Mouse (Mus musculus): ENCODE measurements around the gene Defa23.

Defa23 gene

DNA sequence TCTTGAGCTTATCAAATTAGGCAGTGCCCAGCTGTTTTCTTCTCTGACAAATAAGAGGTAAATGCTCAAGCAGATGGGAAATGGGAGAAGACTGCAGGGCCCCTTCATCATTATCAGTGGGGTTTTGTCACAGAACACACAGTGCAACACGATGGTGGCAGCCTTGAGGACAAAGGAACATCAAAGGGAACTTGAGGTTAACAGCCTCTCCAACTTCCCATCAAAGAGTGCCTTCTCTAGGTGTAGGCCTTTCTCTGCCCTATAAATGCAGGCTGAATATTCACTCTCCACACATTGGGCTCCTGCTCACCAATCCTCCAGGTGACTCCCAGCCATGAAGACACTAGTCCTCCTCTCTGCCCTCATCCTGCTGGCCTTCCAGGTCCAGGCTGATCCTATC is at the start of gene Defa23:
Defa23 (plus strand) TSS at position 301 of the 400 bp plus-strand sequence.
- no CpG with 5 or more reads among the region's 1 CpGs for WGBS

DNA sequence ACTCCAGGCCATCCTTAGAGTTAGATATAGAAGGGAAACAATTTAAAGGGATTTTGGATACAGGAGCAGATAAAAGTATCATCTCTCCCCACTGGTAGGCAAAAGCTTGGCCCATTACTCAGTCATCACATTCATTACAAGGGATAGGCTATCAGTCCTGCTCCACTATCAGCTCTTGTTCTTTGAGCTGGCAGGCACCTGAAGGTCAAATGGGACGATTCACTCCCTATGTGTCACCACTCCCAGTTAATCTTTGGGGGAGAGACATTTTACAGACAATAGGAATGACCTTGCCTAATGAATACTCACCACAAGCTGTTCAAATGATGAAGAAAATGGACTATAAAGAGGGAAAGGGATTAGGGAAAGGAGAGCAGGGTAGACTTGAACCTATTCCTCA is 48.0 kb upstream of the Defa23 start:
- WGBS, result 16% methylated on average over 1 of the region's 1 CpGs

DNA sequence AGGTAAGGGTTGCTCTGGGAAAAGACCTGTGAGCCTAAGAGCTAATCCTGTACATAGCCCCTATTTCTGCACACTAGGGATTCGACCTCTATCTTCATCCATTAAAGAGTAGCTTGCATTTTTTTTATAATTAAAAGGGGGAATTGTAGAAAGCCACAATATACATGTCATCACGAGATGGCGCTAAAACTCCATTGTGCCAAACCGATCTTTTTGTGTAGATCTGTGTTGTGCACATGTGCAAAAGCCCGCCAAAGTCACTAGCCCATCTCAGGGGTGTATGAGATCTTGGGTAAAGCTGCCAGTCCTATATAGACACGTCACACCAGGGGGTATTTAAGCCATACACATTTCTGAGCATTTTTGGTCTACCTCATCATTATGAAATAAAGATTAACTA is 46.3 kb upstream of the Defa23 start:
- 42% methylated on average over 6 of the region's 6 CpGs for WGBS

DNA sequence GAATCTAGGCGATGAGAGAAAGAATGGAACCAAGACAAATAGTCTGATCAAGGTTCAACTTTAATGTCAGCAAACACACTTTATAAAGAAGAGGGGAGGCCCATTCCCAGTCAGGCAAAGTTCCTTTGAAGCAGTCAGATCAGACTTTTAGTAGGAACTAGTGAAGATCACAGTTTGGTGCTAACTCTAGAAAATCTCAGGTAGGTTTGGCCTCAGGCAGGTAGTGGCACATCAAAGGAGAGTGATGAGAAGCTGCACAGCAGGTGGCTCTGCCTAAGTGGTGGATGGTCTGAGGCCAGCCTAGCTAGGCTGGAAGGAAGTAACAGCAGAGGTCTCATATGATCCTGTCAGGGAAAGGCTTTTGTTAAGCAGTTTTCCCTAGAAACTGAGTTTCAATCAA is 44.3 kb upstream of the Defa23 start:
- 86% methylated on average over 1 of the region's 1 CpGs for WGBS

DNA sequence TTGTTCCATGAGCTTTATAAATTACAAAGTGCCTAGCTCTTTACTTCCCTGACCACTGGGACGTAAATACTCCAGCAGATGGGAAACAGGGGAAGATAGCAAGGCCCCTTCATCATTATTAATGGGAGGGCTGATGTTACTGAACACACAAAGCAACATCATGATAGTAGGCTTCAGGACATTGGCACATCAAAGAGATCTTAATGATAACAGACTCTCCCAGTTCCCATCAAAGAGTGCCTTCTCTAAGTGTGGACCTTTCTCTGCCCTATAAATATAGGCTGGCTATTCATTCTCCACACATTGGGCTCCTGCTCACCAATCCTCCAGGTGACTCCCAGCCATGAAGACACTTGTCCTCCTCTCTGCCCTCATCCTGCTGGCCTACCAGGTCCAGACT is 29.6 kb upstream of the Defa23 start, which contains the start of gene Defa21:
Defa21 (plus strand) TSS at position 301 of the 400 bp plus-strand sequence.
- no CpG with 5 or more reads among the region's 1 CpGs for WGBS

DNA sequence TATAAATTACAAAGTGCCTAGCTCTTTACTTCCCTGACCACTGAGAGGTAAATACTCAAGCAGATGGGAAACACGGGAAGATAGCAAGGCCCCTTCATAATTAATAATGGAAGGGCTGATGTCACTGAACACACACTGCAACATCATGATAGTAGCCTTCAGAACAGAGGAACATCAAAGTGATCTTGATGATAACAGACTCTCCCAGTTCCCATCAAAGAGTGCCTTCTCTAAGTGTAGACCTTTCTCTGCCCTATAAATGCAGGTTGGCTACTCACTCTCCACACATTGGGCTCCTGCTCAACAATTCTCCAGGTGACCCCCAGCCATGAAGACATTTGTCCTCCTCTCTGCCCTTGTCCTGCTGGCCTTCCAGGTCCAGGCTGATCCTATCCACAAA is 9.9 kb downstream of the Defa23 start, which contains the start of gene Defa35:
Defa35 (plus strand) TSS at position 301 of the 400 bp plus-strand sequence.
- WGBS, result 76% methylated on average over 1 of the region's 1 CpGs

DNA sequence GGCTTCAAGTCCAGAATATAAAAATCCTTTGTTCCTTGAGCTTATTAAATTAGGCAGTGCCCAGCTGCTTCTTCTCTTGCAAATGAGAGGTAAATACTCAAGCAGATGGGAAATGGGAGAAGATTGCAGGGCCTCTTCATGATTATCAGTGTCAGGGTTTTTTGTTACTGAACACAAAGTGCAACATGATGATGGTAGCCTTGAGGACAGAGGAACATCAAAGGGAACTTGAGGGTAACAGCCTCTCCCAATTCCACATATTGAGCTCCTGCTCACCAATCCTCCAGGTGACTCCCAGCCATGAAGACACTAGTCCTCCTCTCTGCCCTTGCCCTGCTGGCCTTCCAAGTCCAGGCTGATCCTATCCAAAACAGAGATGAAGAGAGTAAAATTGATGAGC is 29.3 kb downstream of the Defa23 start, which contains the start of gene Defa25:
Defa25 (plus strand) TSS at position 301 of the 400 bp plus-strand sequence.

DNA sequence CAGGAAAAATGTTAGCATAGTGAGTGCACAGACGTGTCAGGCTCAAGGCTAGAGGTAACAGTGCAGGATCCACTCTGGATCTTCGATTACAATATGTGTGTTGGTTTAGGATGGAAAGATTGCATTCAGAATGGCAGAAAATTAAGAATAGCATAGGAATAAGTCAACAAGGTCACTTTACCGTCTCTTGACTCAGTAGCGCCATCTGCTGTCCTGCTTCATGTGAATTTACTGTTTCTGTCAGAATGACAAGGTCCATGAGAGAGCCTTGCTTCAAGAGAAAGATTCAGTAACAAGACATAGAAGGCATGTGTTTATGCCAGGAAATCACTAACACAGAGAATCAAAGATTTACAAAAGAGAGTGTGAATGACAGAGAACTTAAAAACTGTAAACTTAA is 38.3 kb downstream of the Defa23 start:
- WGBS, result 47% methylated on average over 4 of the region's 4 CpGs

DNA sequence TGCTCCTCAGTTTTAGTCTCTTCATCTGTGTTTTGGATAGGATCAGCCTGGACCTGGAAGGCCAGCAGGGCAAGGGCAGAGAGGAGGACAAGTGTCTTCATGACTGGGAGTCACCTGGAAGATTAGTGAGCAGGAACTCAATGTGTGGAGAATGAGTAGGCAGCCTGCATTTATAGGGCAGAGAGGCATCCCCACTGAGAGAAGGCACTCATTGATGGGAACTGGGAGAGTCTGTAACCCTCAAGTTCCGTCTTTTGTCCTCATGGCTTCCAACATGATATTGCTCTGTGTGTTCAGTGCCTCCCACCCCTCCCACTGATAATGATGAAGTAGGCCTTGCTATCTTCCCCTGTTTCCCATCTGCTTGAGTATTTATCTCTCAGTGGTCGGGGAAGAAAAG is 41.1 kb downstream of the Defa23 start, which contains the start of gene Gm14851:
Gm14851 (minus strand) TSS at position 101 of the 400 bp plus-strand sequence.
- WGBS, result no CpG with 5 or more reads among the region's 2 CpGs
